Mouse (Mus musculus) heart, embryonic 13.5 days (tissue): ENCODE data around the gene Mrpl43. TPM values are rescaled to one million over a fixed set of nuclear protein-coding genes. Genes with fewer than 3 reads are reported as not detected.

ENCODE experiments used
- ATAC-seq: fragments of 200-750 bp; cut with Nextera tagmentation; 2 replicates; pipeline ENCODE4 v1.8.0; 2017; ENCODE audit warnings: moderate TSS enrichment; ENCODE audit not compliant: insufficient number of reproducible peaks, low FRiP score, low TSS enrichment; ENCODE audit errors: extremely low read depth
- H3K27ac ChIP-seq: fragments of 300-500 bp; sonication (generic); replicated peaks from 2 replicates; pipeline ENCODE4 v1.5.1; 2015; ENCODE audit warnings: moderate library complexity, mild to moderate bottlenecking, inconsistent platforms
- H3K27me3 ChIP-seq: fragments of 300-500 bp; sonication (generic); replicated peaks from 2 replicates; pipeline ENCODE4 v1.6.1; 2015; ENCODE audit warnings: mild to moderate bottlenecking, inconsistent platforms
- H3K36me3 ChIP-seq: fragments of 300-500 bp; sonication (generic); 2 replicates; pipeline ENCODE4 v1.6.1; 2015; ENCODE audit warnings: mild to moderate bottlenecking, inconsistent platforms
- H3K4me1 ChIP-seq: fragments of 300-500 bp; sonication (generic); 2 replicates; pipeline ENCODE4 v1.6.1; 2015; ENCODE audit warnings: inconsistent platforms
- H3K4me2 ChIP-seq: fragments of 300-500 bp; sonication (generic); 2 replicates; pipeline ENCODE4 v1.6.1; 2015; ENCODE audit warnings: inconsistent platforms, mild to moderate bottlenecking, moderate library complexity
- H3K4me3 ChIP-seq: fragments of 300-500 bp; sonication (generic); 2 replicates; pipeline ENCODE4 v1.5.1; 2015; ENCODE audit warnings: moderate library complexity, mild to moderate bottlenecking, inconsistent platforms
- H3K9ac ChIP-seq: fragments of 300-500 bp; sonication (generic); 2 replicates; pipeline ENCODE4 v1.6.1; 2015; ENCODE audit warnings: inconsistent platforms, mild to moderate bottlenecking, moderate library complexity
- H3K9me3 ChIP-seq: fragments of 300-500 bp; sonication (generic); 2 replicates; pipeline ENCODE4 v1.6.1; 2016; ENCODE audit warnings: inconsistent platforms
- WGBS: fragments of 180-500 bp; shearing (Covaris S2); methylation state at CpG from one replicate; pipeline ENCODE4 v1.1.7; 2015; ENCODE audit warnings: mixed read lengths; 5-methylcytosine and 5-hydroxymethylcytosine counted together
- polyA plus RNA-seq: library from polyadenylated mRNA; unstranded; fragments of >200 nt; fragmentation: Nextera tagmentation; extraction: Ambion mirVana; gene quantifications from 2 replicates; pipeline ENCODE4 v1.2.1, GENCODE M21; 2015

The Mrpl43 gene
- polyA plus RNA-seq: 55.9 and 62.2 TPM in 2 replicates

GRCm38 (mm10) chr19:45005957-45006712 is at the start of gene Mrpl43:
Mrpl43 (minus strand) TSS chr19:45006442.
- H3K9ac ChIP-seq: peak within 1 kb of the TSS; percentile 93
- H3K27ac ChIP-seq: peak within 1 kb of the TSS; percentile 88
- peaks cover 67% of the 10 kb centered on the region for H3K36me3 ChIP-seq
- H3K4me3 ChIP-seq: peak within 1 kb of the TSS; percentile 99
- H3K27me3 ChIP-seq: no peaks in the 10 kb centered on the region
- peaks cover 29% of the 10 kb centered on the region for H3K4me1 ChIP-seq
- ATAC-seq: peak; percentile 95
- H3K4me2 ChIP-seq: peak within 1 kb of the TSS; percentile 95
- WGBS: under 1% methylated on average over 82 of the region's 82 CpGs
- no peaks in the 10 kb centered on the region for H3K9me3 ChIP-seq

GRCm38 (mm10) chr19:45054892-45055690 is 48.8 kb upstream of the Mrpl43 start:
- no peaks in the 10 kb centered on the region for H3K27me3 ChIP-seq
- no peak overlapping the region for H3K9ac ChIP-seq
- H3K4me3 ChIP-seq: no peak overlapping the region
- H3K27ac ChIP-seq: no peak overlapping the region
- H3K9me3 ChIP-seq: no peaks in the 10 kb centered on the region
- 65% methylated on average over 6 of the region's 6 CpGs for WGBS
- peaks cover 25% of the 10 kb centered on the region for H3K4me1 ChIP-seq
- ATAC-seq: no peak
- H3K36me3 ChIP-seq: peaks cover 49% of the 10 kb centered on the region
- no peak overlapping the region for H3K4me2 ChIP-seq

GRCm38 (mm10) chr19:45053451-45053850 is 47.2 kb upstream of the Mrpl43 start:
- Histone ChIP-seq H3K36me3 (peaks cover 59% of the 10 kb centered on the region), H3K27ac (no peak overlapping the region), H3K4me3 (no peak overlapping the region), H3K4me2 (no peak overlapping the region), H3K9me3 (no peaks in the 10 kb centered on the region), H3K9ac (no peak overlapping the region), H3K27me3 (no peaks in the 10 kb centered on the region; the same call in 1 of the 2 replicates), H3K4me1 (peaks cover 25% of the 10 kb centered on the region)
- 82% methylated on average over 8 of the region's 8 CpGs for WGBS
- ATAC-seq: no peak

GRCm38 (mm10) chr19:45049523-45049922 is 43.3 kb upstream of the Mrpl43 start:
- Histone ChIP-seq H3K27ac (no peak overlapping the region), H3K9ac (no peak overlapping the region), H3K4me2 (no peak overlapping the region), H3K4me3 (no peak overlapping the region), H3K27me3 (peaks cover 25% of the 10 kb centered on the region), H3K4me1 (peaks cover 28% of the 10 kb centered on the region), H3K36me3 (peaks cover 53% of the 10 kb centered on the region), H3K9me3 (no peaks in the 10 kb centered on the region)
- no peak for ATAC-seq
- WGBS: 73% methylated on average over 9 of the region's 9 CpGs

GRCm38 (mm10) chr19:45048644-45049365 is 42.6 kb upstream of the Mrpl43 start:
- H3K27me3 ChIP-seq: peaks cover 32% of the 10 kb centered on the region
- H3K4me2 ChIP-seq: peak overlapping the region; percentile 93
- H3K9me3 ChIP-seq: no peaks in the 10 kb centered on the region
- H3K9ac ChIP-seq: peak overlapping the region; percentile 85
- H3K4me1 ChIP-seq: peaks cover 28% of the 10 kb centered on the region
- 75% methylated on average over 12 of the region's 12 CpGs for WGBS
- H3K4me3 ChIP-seq: peak overlapping the region; percentile 68
- H3K36me3 ChIP-seq: peaks cover 46% of the 10 kb centered on the region
- peak overlapping the region; percentile 96 for H3K27ac ChIP-seq
- no peak for ATAC-seq

GRCm38 (mm10) chr19:45047935-45048643 is 41.8 kb upstream of the Mrpl43 start:
- 22% methylated on average over 11 of the region's 11 CpGs for WGBS
- peak overlapping the region; percentile 96 for H3K27ac ChIP-seq

GRCm38 (mm10) chr19:45047417-45047934 is 41.2 kb upstream of the Mrpl43 start, which contains the start of gene Sfxn3:
Sfxn3 (plus strand) TSS chr19:45047503.
- peak; percentile 80 for ATAC-seq
- Histone ChIP-seq H3K9ac (peak within 1 kb of the TSS; percentile 85), H3K27me3 (peaks cover 46% of the 10 kb centered on the region), H3K9me3 (no peaks in the 10 kb centered on the region), H3K4me1 (peaks cover 28% of the 10 kb centered on the region), H3K4me3 (peak within 1 kb of the TSS; percentile 68), H3K4me2 (peak within 1 kb of the TSS; percentile 93), H3K27ac (peak within 1 kb of the TSS; percentile 96), H3K36me3 (peaks cover 33% of the 10 kb centered on the region)
- under 1% methylated on average over 26 of the region's 26 CpGs for WGBS

More at GRCm38 (mm10) chr19:45047935-45048643, 41.8 kb upstream of the Mrpl43 start:
- peak overlapping the region; percentile 93 for H3K4me2 ChIP-seq
- ATAC-seq: peak; percentile 20
- peaks cover 39% of the 10 kb centered on the region for H3K36me3 ChIP-seq
- H3K9me3 ChIP-seq: no peaks in the 10 kb centered on the region
- peaks cover 40% of the 10 kb centered on the region for H3K27me3 ChIP-seq
- peak overlapping the region; percentile 68 for H3K4me3 ChIP-seq
- peak overlapping the region; percentile 85 for H3K9ac ChIP-seq
- H3K4me1 ChIP-seq: peaks cover 28% of the 10 kb centered on the region

GRCm38 (mm10) chr19:45046523-45047321 is 40.5 kb upstream of the Mrpl43 start:
- ATAC-seq: peak; percentile 47; the same call in 1 of the 2 replicates

GRCm38 (mm10) chr19:45045651-45046050 is 39.4 kb upstream of the Mrpl43 start, which contains the start of gene Pdzd7:
Pdzd7 (minus strand) TSS chr19:45045717.
- peak within 1 kb of the TSS; percentile 85 for H3K9ac ChIP-seq
- WGBS: 65% methylated on average over 5 of the region's 5 CpGs
- ATAC-seq: no peak
- peak within 1 kb of the TSS; percentile 68 for H3K4me3 ChIP-seq
- peaks cover 28% of the 10 kb centered on the region for H3K4me1 ChIP-seq
- H3K27me3 ChIP-seq: peaks cover 64% of the 10 kb centered on the region
- H3K4me2 ChIP-seq: peak within 1 kb of the TSS; percentile 93
- H3K36me3 ChIP-seq: peaks cover 16% of the 10 kb centered on the region
- H3K9me3 ChIP-seq: no peaks in the 10 kb centered on the region
- H3K27ac ChIP-seq: no peak within 1 kb of the TSS

More at GRCm38 (mm10) chr19:45046523-45047321, 40.5 kb upstream of the Mrpl43 start:
- 3% methylated on average over 34 of the region's 34 CpGs for WGBS
- Histone ChIP-seq H3K27me3 (peaks cover 53% of the 10 kb centered on the region), H3K36me3 (peaks cover 25% of the 10 kb centered on the region), H3K27ac (peak overlapping the region; percentile 96), H3K4me3 (peak overlapping the region; percentile 68), H3K4me2 (peak overlapping the region; percentile 93), H3K9me3 (no peaks in the 10 kb centered on the region), H3K9ac (peak overlapping the region; percentile 85), H3K4me1 (peaks cover 28% of the 10 kb centered on the region)
